Mouse (Mus musculus) kidney, adult 9 months (tissue): ENCODE measurements at regions not wholly inside any gene's neighbourhood (a gene's known extent, or its start where the extent isn't known, plus 50 kb on each side); places are given as distances from the start of the nearest gene placed in this dataset.

Experiments used
- DNase-seq: peaks from one replicate; pipeline ENCODE4 v3.0.0; 2022

- DNase-seq, result no peak
Observed at GRCm38 (mm10) chr10:56899640-56900274, 522.6 kb downstream of the Gja1 start.

DNA sequence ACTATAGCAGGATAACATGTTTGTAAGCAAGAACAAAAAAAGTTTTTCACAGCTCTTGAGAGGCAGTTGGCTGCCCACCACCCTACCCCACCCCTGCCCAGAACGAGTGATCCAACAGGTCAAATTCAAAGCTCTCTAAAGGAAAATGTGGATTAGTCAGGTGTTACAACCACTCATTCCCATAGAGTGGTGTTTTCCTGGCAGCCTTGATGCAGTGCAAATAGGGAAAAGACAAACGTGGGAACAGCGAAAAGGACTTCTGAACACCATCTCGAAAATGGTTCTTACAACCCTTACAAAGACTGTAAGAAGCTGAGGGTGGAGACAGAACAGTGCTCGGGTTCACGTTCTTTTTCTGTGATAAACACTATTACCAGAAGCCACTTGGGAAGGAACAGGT, 523.8 kb downstream of the Gja1 start:
- DNase-seq, result no peak

DNA sequence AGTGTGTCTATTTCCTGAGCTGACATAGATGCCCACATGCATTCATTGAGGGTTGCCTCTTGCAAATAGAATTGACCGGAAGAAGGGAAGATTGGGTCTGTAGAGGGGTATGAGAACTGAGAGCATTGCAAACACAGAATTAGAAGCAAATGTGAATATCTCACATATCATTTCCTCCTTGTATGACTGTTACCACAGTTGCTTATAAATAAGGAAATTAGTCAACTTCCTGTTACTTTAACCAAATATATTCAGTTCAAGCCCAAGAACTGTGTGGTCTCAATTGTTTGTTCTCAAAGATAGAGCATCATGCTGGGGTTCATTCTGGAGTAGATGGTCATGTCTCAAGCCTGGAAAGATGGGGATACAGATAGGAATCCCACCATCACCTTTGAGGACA, 535.6 kb downstream of the Gja1 start:
- no peak for DNase-seq

GRCm38 (mm10) chr10:56914103-56914502, 537.0 kb downstream of the Gja1 start:
- DNase-seq, result no peak

DNA sequence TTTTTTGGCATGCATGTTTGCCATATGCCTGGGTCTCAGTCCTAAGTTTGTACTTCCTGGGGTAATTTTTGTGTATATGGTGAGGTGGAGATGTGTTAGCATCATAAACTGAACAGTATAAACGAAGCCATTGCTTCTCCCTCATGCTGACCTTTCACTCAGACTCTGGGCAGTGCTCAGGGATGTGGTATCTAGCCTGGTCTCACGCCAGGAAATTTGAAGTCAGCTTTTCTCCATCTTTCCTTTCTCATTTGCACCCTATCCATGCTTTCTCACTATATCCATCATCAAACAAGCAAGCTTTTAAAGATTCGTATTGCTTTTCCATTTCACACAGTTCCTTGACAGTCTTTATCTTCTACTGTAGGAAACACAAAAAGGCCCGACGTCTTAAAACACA, 541.3 kb downstream of the Gja1 start:
- DNase-seq, result no peak

- peak; percentile 63 for DNase-seq
Observed at GRCm38 (mm10) chr10:56920711-56921672, 543.9 kb downstream of the Gja1 start.

- no peak for DNase-seq
Observed at GRCm38 (mm10) chr10:56935174-56935573, 551.0 kb upstream of the Hsf2 start.

GRCm38 (mm10) chr10:56941972-56942371, 544.2 kb upstream of the Hsf2 start:
- DNase-seq, result no peak

- no peak for DNase-seq
Observed at GRCm38 (mm10) chr10:56944434-56945145, 541.6 kb upstream of the Hsf2 start.

DNA sequence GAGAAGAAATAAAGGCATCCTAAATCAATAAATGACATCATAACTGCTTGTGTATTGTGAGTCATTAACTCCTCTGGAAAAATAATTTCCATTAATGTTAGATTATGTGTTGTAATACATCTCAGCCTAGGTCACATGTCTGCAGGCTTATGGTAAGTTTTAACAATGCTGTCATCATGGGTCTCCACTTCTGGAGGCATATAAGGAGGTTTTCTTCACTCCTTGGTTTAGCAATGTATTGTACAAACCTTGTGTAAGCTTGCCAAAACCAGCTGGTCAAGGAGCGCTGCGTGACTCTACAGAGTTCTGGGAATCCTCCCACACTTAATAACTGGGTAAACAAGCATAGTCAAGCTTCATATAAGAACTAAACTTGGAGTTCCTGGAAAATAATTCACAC, 529.5 kb upstream of the Hsf2 start:
- DNase-seq, result no peak

DNA sequence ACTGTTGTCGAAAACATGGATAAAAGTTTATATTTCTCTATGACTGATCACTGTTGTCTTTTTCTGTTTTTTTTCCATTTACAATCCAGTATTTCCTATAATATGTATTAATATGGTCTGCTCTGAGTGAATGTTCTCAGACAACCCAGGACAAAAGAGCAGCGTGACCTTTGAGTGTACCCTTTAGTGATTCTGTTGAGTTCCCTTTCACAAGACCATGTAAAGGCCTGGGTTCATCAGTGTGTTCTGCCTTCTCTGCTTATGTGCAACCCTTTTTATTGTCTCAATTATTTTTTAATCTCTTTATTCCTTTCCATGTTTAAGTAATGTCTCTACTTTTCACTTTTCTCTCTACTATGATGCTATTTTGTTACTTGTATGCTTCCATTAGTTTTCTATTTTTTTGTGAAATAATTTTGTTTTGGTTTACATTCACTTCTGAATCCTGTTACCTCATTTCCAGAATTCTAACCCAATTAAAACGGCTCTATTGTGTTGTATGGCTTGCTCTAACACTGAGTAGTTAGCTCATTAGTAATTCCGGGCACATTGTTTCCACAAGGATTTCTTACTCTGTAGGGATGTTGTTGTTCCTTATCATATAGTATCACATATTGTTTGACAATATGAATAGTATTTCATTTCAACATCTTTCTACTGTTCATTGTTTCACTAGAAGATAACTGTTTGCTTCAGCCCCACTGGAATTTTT, 523.9 kb upstream of the Hsf2 start:
- DNase-seq, result no peak

DNA sequence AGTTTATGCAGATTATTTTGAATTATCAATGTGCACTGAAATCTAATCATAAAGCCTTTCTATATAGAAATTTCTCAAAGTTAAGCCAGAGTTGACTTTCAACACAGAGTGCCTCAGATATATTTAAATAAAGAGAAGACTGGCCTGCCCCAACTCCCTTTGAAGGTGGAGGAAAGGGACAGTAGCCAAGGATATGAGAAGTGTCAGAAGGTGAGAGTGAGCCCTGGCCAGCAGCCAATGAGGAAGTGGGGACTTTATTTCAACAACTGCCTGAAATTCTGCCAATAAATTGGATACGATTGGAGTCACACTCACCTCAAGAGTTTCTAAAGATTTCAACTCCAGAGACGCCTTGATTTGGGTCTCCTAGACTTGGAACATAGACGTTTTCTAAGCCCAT, 523.0 kb upstream of the Hsf2 start:
- peak; percentile 4 for DNase-seq

DNA sequence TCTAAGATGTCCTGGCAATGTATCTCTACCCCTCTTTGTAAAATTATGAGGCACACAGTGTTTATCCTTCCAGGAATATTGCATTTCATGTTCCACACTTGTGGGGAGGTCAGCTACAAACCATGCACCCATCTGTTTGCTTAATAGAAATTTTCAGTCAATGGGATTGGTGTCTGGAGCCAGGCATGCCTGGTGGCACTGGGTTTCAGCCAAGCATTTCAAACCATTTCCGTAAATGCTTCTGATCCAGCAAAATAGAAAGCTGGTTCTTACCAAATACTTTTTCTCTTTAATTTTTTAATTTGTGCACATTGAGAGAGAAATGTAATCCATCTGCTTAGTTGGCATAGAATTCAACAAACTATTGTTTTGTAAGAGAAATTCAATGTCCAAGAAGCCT, 517.3 kb upstream of the Hsf2 start:
- DNase-seq, result no peak

DNA sequence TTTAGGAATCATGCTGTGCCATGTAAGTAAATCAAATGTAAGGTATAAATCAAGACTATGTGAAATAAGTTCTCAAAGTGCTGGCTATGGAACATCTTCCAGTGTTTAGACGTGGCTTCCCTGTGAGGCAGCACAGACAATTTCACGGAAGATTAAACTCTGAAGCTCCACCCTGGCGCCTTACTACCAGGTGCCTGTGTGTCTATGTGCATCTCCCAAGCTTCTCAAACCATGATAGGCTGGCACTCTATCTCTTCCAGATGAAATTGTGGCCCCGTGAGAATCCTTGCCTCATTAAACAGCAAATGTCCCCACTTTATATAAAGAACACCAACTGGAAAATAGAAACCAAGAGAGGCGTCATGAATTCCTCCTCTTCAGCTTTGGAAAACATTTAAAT, 511.4 kb upstream of the Hsf2 start:
- DNase-seq, result no peak

- DNase-seq, result no peak
Observed at GRCm38 (mm10) chr10:56979601-56980000, 506.6 kb upstream of the Hsf2 start.

GRCm38 (mm10) chr10:56980821-56981220, 505.4 kb upstream of the Hsf2 start:
- DNase-seq, result no peak

- no peak for DNase-seq
Observed at GRCm38 (mm10) chr10:56982526-56983190, 503.5 kb upstream of the Hsf2 start.

DNA sequence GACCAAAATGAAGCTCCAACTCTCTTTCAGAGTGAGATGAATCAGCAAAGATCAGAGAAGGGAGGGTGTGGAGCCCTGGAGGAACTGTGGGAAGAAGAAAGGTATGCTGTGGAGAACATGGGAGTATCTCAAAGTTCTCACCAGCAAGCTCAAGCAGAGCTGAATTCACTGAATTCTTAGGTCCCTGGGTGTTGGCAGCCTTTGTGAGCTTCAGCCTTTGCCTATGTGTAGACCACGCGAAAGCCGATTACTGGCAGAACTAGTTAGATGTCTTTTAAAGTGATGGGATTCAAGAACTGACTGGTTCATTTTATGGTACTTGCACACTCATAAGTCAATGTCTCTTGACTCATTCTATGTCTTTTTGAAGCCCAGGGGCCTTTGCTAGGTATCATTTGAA, 491.2 kb upstream of the Hsf2 start:
- no peak for DNase-seq

DNA sequence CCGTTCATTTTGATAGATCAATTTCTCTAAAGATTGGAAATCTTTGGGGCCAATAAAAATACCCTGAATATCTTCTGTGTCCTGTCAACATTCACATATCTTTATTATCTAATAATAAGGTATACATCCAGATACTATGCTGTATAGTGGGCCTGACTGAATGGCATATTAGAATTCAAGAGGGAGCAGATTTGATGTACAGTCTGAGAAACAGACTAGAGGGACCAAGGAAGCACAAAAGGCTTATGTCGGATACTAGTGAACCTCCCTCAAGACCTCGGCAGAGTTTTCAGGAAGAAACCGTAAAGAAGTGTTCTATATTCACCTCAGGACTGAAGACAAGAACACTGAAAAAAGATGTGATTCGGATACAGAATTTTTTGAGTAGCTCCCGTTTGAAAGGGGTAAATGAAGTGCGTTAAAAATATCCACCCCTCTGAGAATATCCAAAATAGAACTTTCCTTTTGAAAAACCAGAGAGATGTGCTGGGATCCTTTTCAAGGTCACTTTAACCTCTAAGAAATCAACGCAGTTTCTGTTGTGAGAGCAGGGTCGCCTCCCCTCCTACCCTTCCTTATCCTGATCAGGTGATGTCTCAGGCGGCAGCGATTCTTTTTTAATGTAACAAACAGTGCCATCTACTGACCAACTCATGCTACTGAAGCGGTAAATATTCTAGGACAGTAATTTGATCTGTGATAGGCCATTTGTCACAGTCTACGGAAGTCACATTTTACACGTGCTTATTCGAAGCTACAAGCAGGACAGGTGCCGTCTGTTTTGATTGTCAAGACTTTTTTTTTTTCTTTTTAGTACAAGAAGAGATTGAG, 485.1 kb upstream of the Hsf2 start:
- DNase-seq, result peak; percentile 63

GRCm38 (mm10) chr10:57001723-57002110, 484.5 kb upstream of the Hsf2 start:
- no peak for DNase-seq

- no peak for DNase-seq
Observed at GRCm38 (mm10) chr10:57037641-57038040, 448.5 kb upstream of the Hsf2 start.

- DNase-seq, result no peak
Observed at GRCm38 (mm10) chr10:57040201-57040600, 446.0 kb upstream of the Hsf2 start.
